Mouse (Mus musculus) forebrain, embryonic 16.5 days (tissue): Measurements from ENCODE around the gene Sertad2. TPM values are rescaled to one million over a fixed set of nuclear protein-coding genes. Genes with fewer than 3 reads are reported as not detected.

Experiments used
- ATAC-seq: fragments of 200-750 bp; cut with Nextera tagmentation; 2 replicates; pipeline ENCODE4 v1.8.0; 2017; ENCODE audit warnings: mild to moderate bottlenecking, moderate library complexity
- H3K27ac ChIP-seq: fragments of 300-500 bp; sonication (generic); 2 replicates; pipeline ENCODE4 v1.5.1; 2014; ENCODE audit warnings: low read length, control low read depth
- H3K27me3 ChIP-seq: fragments of 300-500 bp; sonication (generic); replicated peaks from 2 replicates; pipeline ENCODE4 v1.6.1; 2014; ENCODE audit warnings: low read length; ENCODE audit not compliant: control insufficient read depth, insufficient read depth
- H3K36me3 ChIP-seq: fragments of 300-500 bp; sonication (generic); 2 replicates; pipeline ENCODE4 v1.6.1; 2014; ENCODE audit not compliant: control insufficient read depth, insufficient read depth
- H3K4me1 ChIP-seq: fragments of 300-500 bp; sonication (generic); replicated peaks from 2 replicates; pipeline ENCODE4 v1.6.1; 2014; ENCODE audit warnings: low read length; ENCODE audit not compliant: control insufficient read depth, insufficient read depth
- H3K4me2 ChIP-seq: fragments of 300-500 bp; sonication (generic); 2 replicates; pipeline ENCODE4 v1.6.1; 2014; ENCODE audit warnings: mild to moderate bottlenecking, low read length, control low read depth
- H3K4me3 ChIP-seq: fragments of 300-500 bp; sonication (generic); replicated peaks from 2 replicates; pipeline ENCODE4 v1.5.1; 2014; ENCODE audit warnings: mild to moderate bottlenecking, low read length, control low read depth
- H3K9ac ChIP-seq: fragments of 300-500 bp; sonication (generic); replicated peaks from 2 replicates; pipeline ENCODE4 v1.6.1; 2014; ENCODE audit warnings: low read depth, low read length, control low read depth
- H3K9me3 ChIP-seq: fragments of 300-500 bp; sonication (generic); 2 replicates; pipeline ENCODE4 v1.6.1; 2016; ENCODE audit warnings: low read length; ENCODE audit not compliant: control insufficient read depth
- WGBS: fragments of 180-500 bp; shearing (Covaris S2); extraction: QIAGEN DNeasy Blood & Tissue Kit; methylation state at CpG from one replicate; pipeline ENCODE4 v1.1.7; 2014; 5-methylcytosine and 5-hydroxymethylcytosine counted together
- polyA plus RNA-seq: library from polyadenylated mRNA; unstranded; fragments of >200 nt; fragmentation: Nextera tagmentation; extraction: Ambion mirVana; gene quantifications from 2 replicates; pipeline ENCODE4 v1.2.1, GENCODE M21; 2015

The Sertad2 gene
- polyA plus RNA-seq, 1 experiment from 2014 or later: 30.3 TPM

DNA sequence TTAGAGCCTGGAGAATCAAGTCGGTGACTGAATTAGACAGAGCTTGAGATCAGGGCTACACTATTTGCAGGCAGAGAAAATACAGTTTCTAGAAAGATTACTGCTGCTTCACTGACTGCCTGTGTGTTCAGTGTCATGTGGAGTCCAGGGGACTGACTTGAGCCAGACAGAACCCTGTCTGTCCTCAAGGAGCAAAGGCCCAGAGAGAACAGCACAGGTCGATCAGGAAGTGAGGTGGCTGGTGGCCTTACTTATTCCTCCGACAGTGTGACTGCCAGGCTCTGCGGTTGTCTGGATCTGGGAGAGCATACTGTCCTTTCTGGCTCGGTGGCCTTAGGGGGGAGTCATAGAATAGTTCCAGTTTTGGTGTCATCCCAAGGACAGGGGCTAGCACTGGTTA, 137.7 kb downstream of the Sertad2 start:
- no peaks in the 10 kb centered on the region for H3K4me1 ChIP-seq
- peaks cover 3% of the 10 kb centered on the region; the same call in 1 of the 2 replicates for H3K36me3 ChIP-seq
- H3K9ac ChIP-seq: no peak overlapping the region
- no peak for ATAC-seq
- H3K27ac ChIP-seq: no peak overlapping the region
- H3K9me3 ChIP-seq: no peaks in the 10 kb centered on the region
- H3K27me3 ChIP-seq: no peaks in the 10 kb centered on the region
- H3K4me2 ChIP-seq: no peak overlapping the region
- WGBS: 86% methylated on average over 5 of the region's 5 CpGs
- no peak overlapping the region for H3K4me3 ChIP-seq

DNA sequence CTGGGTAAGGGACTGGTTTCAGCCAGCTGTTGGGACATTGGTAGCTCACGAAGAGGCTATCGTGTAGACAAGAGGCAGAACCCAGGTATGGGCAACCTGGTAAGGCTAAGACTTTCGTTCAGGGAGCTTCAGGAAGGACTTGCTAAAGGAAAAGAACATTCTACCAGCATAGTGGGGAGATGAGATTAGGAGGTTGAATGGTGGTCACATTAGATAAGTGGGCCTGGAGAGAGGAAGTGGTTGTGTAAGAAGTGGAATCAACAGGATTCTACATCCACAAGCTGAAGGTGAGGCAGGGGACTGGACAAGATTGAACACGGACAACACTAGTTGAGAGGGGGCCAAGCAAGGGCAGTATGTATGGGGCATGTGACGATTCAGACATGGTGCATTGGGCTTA, 138.6 kb downstream of the Sertad2 start:
- no peak for ATAC-seq
- no peak overlapping the region for H3K4me3 ChIP-seq
- no peaks in the 10 kb centered on the region for H3K27me3 ChIP-seq
- H3K4me1 ChIP-seq: no peaks in the 10 kb centered on the region
- H3K27ac ChIP-seq: no peak overlapping the region
- no peak overlapping the region for H3K9ac ChIP-seq
- no peaks in the 10 kb centered on the region for H3K9me3 ChIP-seq
- H3K4me2 ChIP-seq: no peak overlapping the region
- 88% methylated on average over 5 of the region's 5 CpGs for WGBS
- peaks cover 3% of the 10 kb centered on the region; the same call in 1 of the 2 replicates for H3K36me3 ChIP-seq

DNA sequence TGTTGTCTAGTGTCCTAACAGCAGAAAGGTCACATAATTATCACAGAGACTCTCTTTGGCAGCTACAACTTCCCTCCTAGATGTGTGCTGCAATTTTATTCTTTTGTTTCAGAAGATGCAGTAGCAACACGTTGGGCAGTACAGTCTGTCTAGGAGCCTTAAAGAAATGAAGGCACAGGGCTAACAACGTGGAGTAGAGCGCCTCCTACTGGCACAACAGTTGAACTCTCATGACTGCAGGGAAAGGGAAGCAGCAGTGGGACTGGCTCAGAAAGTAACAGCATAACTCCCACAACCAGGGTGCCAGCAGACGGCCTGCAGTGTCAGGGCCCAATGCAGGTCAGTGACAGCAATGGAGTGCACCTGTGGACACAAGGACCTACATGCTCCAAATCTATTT, 147.9 kb downstream of the Sertad2 start:
- Histone ChIP-seq H3K9ac (no peak overlapping the region), H3K4me3 (no peak overlapping the region), H3K9me3 (no peaks in the 10 kb centered on the region), H3K4me2 (no peak overlapping the region), H3K27me3 (no peaks in the 10 kb centered on the region), H3K27ac (no peak overlapping the region), H3K36me3 (no peaks in the 10 kb centered on the region), H3K4me1 (no peaks in the 10 kb centered on the region)
- WGBS: under 1% methylated on average over 4 of the region's 4 CpGs
- peak; percentile 92 for ATAC-seq

Other genes starting within 250 kb of the Sertad2 start
- 56.4 and 60.0 TPM in 2 replicates for gene Slc1a4, start 210.5 kb upstream of the Sertad2 start, polyA plus RNA-seq
- 41.7 and 44.3 TPM in 2 replicates for gene Aftph, start 198.3 kb downstream of the Sertad2 start, polyA plus RNA-seq